Mouse (Mus musculus): ENCODE data around the gene Jup.
A peak's percentile ranks its signal among the peaks of the same experiment; 100 is the strongest.
"Not testable (repeated sequence)": the region's sequence is repeated elsewhere in the genome, so short reads cannot be mapped to it uniquely, and the experiment has no call there.

The Jup gene

GRCm38 (mm10) chr11:100389931-100390445, 7.6 kb downstream of the Jup start:
- no peak for DNase-seq

- DNase-seq: no peak
These were observed 9.0 kb downstream of the Jup start for GRCm38 (mm10) chr11:100388588-100388987.

GRCm38 (mm10) chr11:100387589-100388375, 9.8 kb downstream of the Jup start:
- DNase-seq: no peak

- no peak for DNase-seq
These were observed 10.5 kb downstream of the Jup start for GRCm38 (mm10) chr11:100387111-100387510.

- DNase-seq: no peak
These were observed 11.0 kb downstream of the Jup start for GRCm38 (mm10) chr11:100386586-100386985.

- no peak for DNase-seq
These were observed 12.5 kb downstream of the Jup start for GRCm38 (mm10) chr11:100385016-100385415.

GRCm38 (mm10) chr11:100382682-100383081, 14.9 kb downstream of the Jup start:
- no peak for DNase-seq

GRCm38 (mm10) chr11:100379311-100379710, 18.3 kb downstream of the Jup start:
- no peak for DNase-seq

- no peak for DNase-seq
These were observed 19.1 kb downstream of the Jup start for GRCm38 (mm10) chr11:100378446-100378845.

GRCm38 (mm10) chr11:100377989-100378388, 19.6 kb downstream of the Jup start:
- no peak for DNase-seq

- no peak for DNase-seq
These were observed 20.7 kb downstream of the Jup start for GRCm38 (mm10) chr11:100376746-100377389.

GRCm38 (mm10) chr11:100376005-100376404, 21.6 kb downstream of the Jup start:
- no peak for DNase-seq

GRCm38 (mm10) chr11:100375127-100375526, 22.4 kb downstream of the Jup start:
- DNase-seq: no peak

- peak; percentile 52 for DNase-seq
These were observed 25.5 kb downstream of the Jup start for GRCm38 (mm10) chr11:100371981-100372558.

GRCm38 (mm10) chr11:100369822-100370221, 27.7 kb downstream of the Jup start:
- no peak for DNase-seq

- no peak for DNase-seq
These were observed 28.4 kb downstream of the Jup start for GRCm38 (mm10) chr11:100369145-100369544.

GRCm38 (mm10) chr11:100362979-100363562, 34.5 kb downstream of the Jup start:
- peak; percentile 75 for DNase-seq

- peak; percentile 78 for DNase-seq
These were observed 35.2 kb downstream of the Jup start for GRCm38 (mm10) chr11:100362209-100362978.

GRCm38 (mm10) chr11:100361059-100361458, 36.5 kb downstream of the Jup start:
- DNase-seq: not testable (repeated sequence)

- DNase-seq: no peak
These were observed 37.4 kb downstream of the Jup start for GRCm38 (mm10) chr11:100360175-100360574.

- DNase-seq: no peak
These were observed 40.2 kb downstream of the Jup start for GRCm38 (mm10) chr11:100357408-100357807.

GRCm38 (mm10) chr11:100356819-100357211, 40.7 kb downstream of the Jup start:
- no peak for DNase-seq

Measured in retina, postnatal 1 day (tissue).